Mouse (Mus musculus): ENCODE results near the gene Ubash3a.

GRCm38 (mm10) chr17:31242764-31243163 is 35.1 kb downstream of the Ubash3a start:
- TF ChIP-seq CTCF (IDR thresholded peaks at IDR 0.05; ENCODE audit: borderline replicate concordance, insufficient read depth, low read depth, low read length) (peak; percentile 31; the same call in 1 of the 2 replicates), POLR2A (IDR thresholded peaks at IDR 0.05; ENCODE audit: borderline replicate concordance, insufficient read depth, low read length) (no peak)
